Comparison of ENCODE assay signal across 8 mouse cellular contexts in genomic region chr6:25808806-25809495, GRCm38 (mm10). TPM values are rescaled to one million over a fixed set of nuclear protein-coding genes. Genes with fewer than 3 reads are reported as not detected.
DNase-seq lines count a peak whose midpoint lies in the region; ATAC-seq and TF ChIP-seq lines count a peak whose summit lies in the region.

Pot1a (minus strand) TSS chr6:25809246.

- WGBS in forebrain, embryonic 10.5 days, result under 1% methylated on average over 34 of the region's 34 CpGs
- under 1% methylated on average over 34 of the region's 34 CpGs for WGBS in heart, embryonic 15.5 days
- WGBS in liver, embryonic 14.5 days (ENCODE audit: insufficient replicate concordance), result 1% methylated on average over 34 of the region's 34 CpGs
- under 1% methylated on average over 34 of the region's 34 CpGs for WGBS in neural tube, embryonic 11.5 days
- WGBS in stomach, postnatal 0 days, result under 1% methylated on average over 34 of the region's 34 CpGs

- no peak; the same call in 1 of the 2 replicates for TF ChIP-seq EP300 in liver, embryonic 14.5 days (IDR thresholded peaks at IDR 0.05; ENCODE audit: low read depth)
- no peak for TF ChIP-seq EP300 in stomach, postnatal 0 days (optimal IDR thresholded peaks at IDR 0.05)

- H3K27me3 ChIP-seq in forebrain, embryonic 10.5 days (ENCODE audit: poor library complexity, severe bottlenecking), result no peaks in the 10 kb centered on the region
- H3K27me3 ChIP-seq in heart, embryonic 15.5 days, result no peaks in the 10 kb centered on the region
- no peaks in the 10 kb centered on the region for H3K27me3 ChIP-seq in liver, embryonic 14.5 days (ENCODE audit: control insufficient read depth, insufficient read depth, low read length)
- no peaks in the 10 kb centered on the region for H3K27me3 ChIP-seq in neural tube, embryonic 11.5 days (ENCODE audit: control insufficient read depth, insufficient read depth, low read length)
- H3K27me3 ChIP-seq in stomach, postnatal 0 days (ENCODE audit: control insufficient read depth, insufficient read depth, low read length), result no peaks in the 10 kb centered on the region

- H3K36me3 ChIP-seq in forebrain, embryonic 10.5 days (replicated peaks), result peaks cover 16% of the 10 kb centered on the region
- no peaks in the 10 kb centered on the region for H3K36me3 ChIP-seq in heart, embryonic 15.5 days
- H3K36me3 ChIP-seq in liver, embryonic 14.5 days (replicated peaks; ENCODE audit: control insufficient read depth, insufficient read depth, low read depth), result peaks cover 11% of the 10 kb centered on the region
- no peaks in the 10 kb centered on the region for H3K36me3 ChIP-seq in neural tube, embryonic 11.5 days (ENCODE audit: control insufficient read depth, insufficient read depth, low read length)
- no peaks in the 10 kb centered on the region for H3K36me3 ChIP-seq in stomach, postnatal 0 days (ENCODE audit: control insufficient read depth, insufficient read depth, low read length)

- peak; percentile 87 to 90 for DNase-seq in CD8-positive naive resting alpha-beta T cell, adult 2 months (ENCODE audit: low read depth in 2 of 2, low spot score in 2 of 2)
- DNase-seq in c-Kit-positive CD71-negative TER-119-negative erythroid progenitor cells, embryonic 14.5 days (ENCODE audit: low read depth), result peak; percentile 93
- peak; percentile 97 for DNase-seq in forebrain, embryonic 10.5 days (ENCODE audit: extremely low spot score, low spot score)
- peak; percentile 98 for DNase-seq in kidney, postnatal 25 days
- peak; percentile 94 to 96 (median 96) for DNase-seq in liver, embryonic 14.5 days (ENCODE audit: low read depth in 3 of 3, low spot score in 3 of 3)
- peak; percentile 98 for DNase-seq in neural tube, embryonic 11.5 days (ENCODE audit: low spot score)
- DNase-seq in stomach, postnatal 0 days (ENCODE audit: low spot score), result peak; percentile 97

- ATAC-seq in heart, embryonic 15.5 days (replicated peaks; ENCODE audit: insufficient number of reproducible peaks, insufficient read depth, low FRiP score, low read depth), result peak; percentile 100
- ATAC-seq in liver, embryonic 14.5 days (ENCODE audit: insufficient read depth), result peak; percentile 96
- ATAC-seq in neural tube, embryonic 11.5 days (ENCODE audit: insufficient read depth, low FRiP score, low TSS enrichment), result peak; percentile 98
- peak; percentile 100 for ATAC-seq in stomach, postnatal 0 days (ENCODE audit: low FRiP score, low TSS enrichment)

- H3K4me2 ChIP-seq in heart, embryonic 15.5 days, result peak within 1 kb of the TSS; percentile 74
- peak within 1 kb of the TSS; percentile 80 for H3K4me2 ChIP-seq in liver, embryonic 14.5 days (ENCODE audit: low read depth)
- peak within 1 kb of the TSS; percentile 47 for H3K4me2 ChIP-seq in neural tube, embryonic 11.5 days (ENCODE audit: low read depth)
- peak within 1 kb of the TSS; percentile 72 for H3K4me2 ChIP-seq in stomach, postnatal 0 days (replicated peaks; ENCODE audit: low read depth)

- TF ChIP-seq CTCF in liver, embryonic 14.5 days (IDR thresholded peaks at IDR 0.05; ENCODE audit: low read depth), result no peak
- no peak for TF ChIP-seq CTCF in stomach, postnatal 0 days (IDR thresholded peaks at IDR 0.05; ENCODE audit: low read depth)

- H3K4me3 ChIP-seq in forebrain, embryonic 10.5 days, result peak within 1 kb of the TSS; percentile 63
- H3K4me3 ChIP-seq in heart, embryonic 15.5 days, result peak within 1 kb of the TSS; percentile 80
- peak within 1 kb of the TSS; percentile 84 to 98 for H3K4me3 ChIP-seq in liver, embryonic 14.5 days (ENCODE audit: insufficient read depth in 1 of 2, low read depth in 2 of 2, low read length in 2 of 2)
- H3K4me3 ChIP-seq in neural tube, embryonic 11.5 days (ENCODE audit: low read depth, low read length), result peak within 1 kb of the TSS; percentile 61
- H3K4me3 ChIP-seq in stomach, postnatal 0 days (ENCODE audit: low read depth, low read length), result peak within 1 kb of the TSS; percentile 68

- peaks cover 25% of the 10 kb centered on the region for H3K4me1 ChIP-seq in forebrain, embryonic 10.5 days
- 0 out of 2 replicates have a peak, but pooled peaks cover 3% of the 10 kb centered on the region for H3K4me1 ChIP-seq in heart, embryonic 15.5 days (replicated peaks)
- peaks cover 5 to 9% of the 10 kb centered on the region in 2 experiments for H3K4me1 ChIP-seq in liver, embryonic 14.5 days (replicated peaks; ENCODE audit: control insufficient read depth in 2 of 2, insufficient read depth in 2 of 2, low read length in 1 of 2)
- H3K4me1 ChIP-seq in neural tube, embryonic 11.5 days (ENCODE audit: control insufficient read depth, insufficient read depth, low read length), result 0 out of 2 replicates have a peak, but pooled peaks cover 2% of the 10 kb centered on the region
- no peaks in the 10 kb centered on the region for H3K4me1 ChIP-seq in stomach, postnatal 0 days (replicated peaks; ENCODE audit: control insufficient read depth, insufficient read depth)

- no peaks in the 10 kb centered on the region for H3K9me3 ChIP-seq in forebrain, embryonic 10.5 days
- H3K9me3 ChIP-seq in heart, embryonic 15.5 days (replicated peaks), result no peaks in the 10 kb centered on the region
- no peaks in the 10 kb centered on the region for H3K9me3 ChIP-seq in liver, embryonic 14.5 days (ENCODE audit: control insufficient read depth, low read length)
- H3K9me3 ChIP-seq in neural tube, embryonic 11.5 days (ENCODE audit: control insufficient read depth, low read length), result no peaks in the 10 kb centered on the region
- no peaks in the 10 kb centered on the region for H3K9me3 ChIP-seq in stomach, postnatal 0 days (ENCODE audit: control insufficient read depth, low read length)

- H3K9ac ChIP-seq in heart, embryonic 15.5 days, result peak within 1 kb of the TSS; percentile 78
- peak within 1 kb of the TSS; percentile 90 for H3K9ac ChIP-seq in liver, embryonic 14.5 days (replicated peaks)
- H3K9ac ChIP-seq in neural tube, embryonic 11.5 days (ENCODE audit: low read length), result peak within 1 kb of the TSS; percentile 77
- H3K9ac ChIP-seq in stomach, postnatal 0 days (ENCODE audit: low read length), result peak within 1 kb of the TSS; percentile 69

- H3K27ac ChIP-seq in forebrain, embryonic 10.5 days, result peak within 1 kb of the TSS; percentile 91
- H3K27ac ChIP-seq in heart, embryonic 15.5 days, result peak within 1 kb of the TSS; percentile 80
- peak within 1 kb of the TSS; percentile 92 for H3K27ac ChIP-seq in liver, embryonic 14.5 days
- peak within 1 kb of the TSS; percentile 67 for H3K27ac ChIP-seq in neural tube, embryonic 11.5 days (ENCODE audit: low read depth, low read length)
- H3K27ac ChIP-seq in stomach, postnatal 0 days (replicated peaks), result peak within 1 kb of the TSS; percentile 81

RNA-seq across cellular contexts. Expression of gene Pot1a, which starts in this region (rescaled TPM):
- 44.8 and 46.3 TPM in 2 replicates for polyA plus RNA-seq in forebrain, embryonic 10.5 days (2016; fragmentation: Nextera tagmentation; extraction: Ambion mirVana)
- polyA plus RNA-seq in heart, embryonic 15.5 days (2015; fragmentation: Nextera tagmentation; extraction: Ambion mirVana), result 17.9 and 20.1 TPM in 2 replicates
- polyA plus RNA-seq in liver, embryonic 14.5 days (2012; rRNA removed), result 10.8 and 12.4 TPM in 2 replicates
- polyA plus RNA-seq in liver, embryonic 14.5 days (2014; fragmentation: Nextera tagmentation; extraction: Ambion mirVana), result 26.5 and 26.6 TPM in 2 replicates
- polyA plus RNA-seq in neural tube, embryonic 11.5 days (2014; fragmentation: Nextera tagmentation; extraction: Ambion mirVana), result 45.3 and 47.8 TPM in 2 replicates
- polyA plus RNA-seq in stomach, postnatal 0 days (2015; fragmentation: Nextera tagmentation; extraction: Ambion mirVana), result 10.0 and 10.9 TPM in 2 replicates

Comparison
In these comparisons a context has a peak if more than half of its experiments do, and no peak if none do; other contexts are left out.
1. Peak in every context shown above with its lines: DNase-seq, ATAC-seq, H3K4me3 ChIP-seq and H3K27ac ChIP-seq.